Mouse (Mus musculus) lung, adult 2 months (tissue): ENCODE measurements at regions not wholly inside any gene's neighbourhood (a gene's known extent, or its start where the extent isn't known, plus 50 kb on each side); places are given as distances from the start of the nearest gene placed in this dataset.

Source experiments
- DNase-seq: peaks from one replicate; pipeline ENCODE4 v3.0.0; 2022
- H3K4me1 ChIP-seq: fragments of 200-500 bp; 2 replicates; pipeline ENCODE4 v1.6.1; 2011; ENCODE audit warnings: low read length; ENCODE audit not compliant: control insufficient read depth, insufficient read depth
- H3K4me3 ChIP-seq: fragments of 200-500 bp; replicated peaks from 2 replicates; pipeline ENCODE3; 2011; ENCODE audit warnings: low read depth, mild to moderate bottlenecking, control low read depth, low read length; ENCODE audit errors: extremely low read depth
- CTCF ChIP-seq: fragments of 200-500 bp; IDR thresholded peaks from 2 replicates; pipeline ENCODE4 v1.5.1; 2011; ENCODE audit warnings: mild to moderate bottlenecking, low read length, control low read depth; ENCODE audit not compliant: insufficient read depth
- POLR2A ChIP-seq: fragments of 200-500 bp; IDR thresholded peaks from 2 replicates; pipeline ENCODE4 v1.6.1; 2011; ENCODE audit warnings: low read depth, mild to moderate bottlenecking, control low read depth, low read length, borderline replicate concordance; ENCODE audit errors: extremely low read depth
- WGBS: fragments of 180-500 bp; shearing (Covaris S2); methylation state at CpG from one replicate; pipeline ENCODE4 v1.1.7; 2018; 5-methylcytosine and 5-hydroxymethylcytosine counted together

GRCm38 (mm10) chr3:133757756-133758420, 212.9 kb upstream of the Tet2 start:
- peaks cover 8% of the 10 kb centered on the region for H3K4me1 ChIP-seq
- H3K4me3 ChIP-seq: no peak overlapping the region
- peak; percentile 14 for DNase-seq
- TF ChIP-seq POLR2A: no peak
- TF ChIP-seq CTCF: no peak
- 14% methylated on average over 12 of the region's 12 CpGs for WGBS

GRCm38 (mm10) chr3:133758421-133758820, 213.5 kb upstream of the Tet2 start:
- WGBS: 5% methylated on average over 4 of the region's 4 CpGs
- no peak overlapping the region for H3K4me3 ChIP-seq

DNA sequence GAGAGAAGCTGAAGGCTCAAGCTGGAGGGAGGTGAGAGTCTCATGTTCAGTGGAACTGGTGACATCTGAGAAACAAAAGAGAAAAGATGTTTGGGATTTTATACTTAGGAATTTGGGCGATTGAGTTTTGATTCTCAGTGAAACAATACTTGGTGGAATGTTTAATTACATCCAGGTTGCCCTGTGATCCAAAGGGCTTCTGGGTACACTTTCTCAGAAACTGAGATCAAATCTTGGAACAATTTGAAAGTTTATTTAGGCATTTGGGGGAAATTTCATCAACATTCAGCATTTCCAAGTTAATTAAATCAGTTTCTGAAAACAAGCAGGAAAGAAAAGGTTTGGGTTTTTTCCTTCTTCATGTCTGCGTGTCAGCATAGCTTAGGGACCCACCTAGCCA, 214.7 kb upstream of the Tet2 start:
- H3K4me3 ChIP-seq: no peak overlapping the region
- WGBS: 76% methylated on average over 2 of the region's 2 CpGs

More at GRCm38 (mm10) chr3:133758421-133758820, 213.5 kb upstream of the Tet2 start:
- no peak for TF ChIP-seq POLR2A
- TF ChIP-seq CTCF: no peak
- no peak for DNase-seq
- H3K4me1 ChIP-seq: peaks cover 6% of the 10 kb centered on the region

DNA sequence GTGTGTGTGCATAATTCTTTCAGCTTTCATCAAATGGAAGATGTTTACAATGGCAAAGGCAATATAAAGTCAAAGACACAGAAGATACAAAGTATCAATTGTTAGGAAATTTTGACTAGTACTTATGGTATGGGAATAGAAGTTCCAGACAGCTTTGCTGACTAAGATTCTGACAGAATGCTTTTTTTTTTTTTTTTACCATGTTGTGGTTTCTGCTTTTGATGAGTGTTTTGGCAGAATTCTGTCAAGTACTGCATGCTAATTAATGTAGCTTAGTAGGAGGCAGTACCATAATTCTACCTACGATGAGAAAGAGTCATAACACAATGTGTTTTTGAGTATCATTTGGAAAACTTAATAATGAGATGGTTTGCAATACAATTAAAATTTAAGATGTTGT, 215.3 kb upstream of the Tet2 start:
- 85% methylated on average over 1 of the region's 1 CpGs for WGBS
- no peak for DNase-seq
- no peak overlapping the region for H3K4me3 ChIP-seq
- peaks cover 2% of the 10 kb centered on the region for H3K4me1 ChIP-seq
- no peak for TF ChIP-seq POLR2A
- TF ChIP-seq CTCF: no peak

More for the DNA sequence above, 214.7 kb upstream of the Tet2 start:
- no peak for TF ChIP-seq CTCF
- no peak for TF ChIP-seq POLR2A
- DNase-seq: no peak
- peaks cover 6% of the 10 kb centered on the region for H3K4me1 ChIP-seq

DNA sequence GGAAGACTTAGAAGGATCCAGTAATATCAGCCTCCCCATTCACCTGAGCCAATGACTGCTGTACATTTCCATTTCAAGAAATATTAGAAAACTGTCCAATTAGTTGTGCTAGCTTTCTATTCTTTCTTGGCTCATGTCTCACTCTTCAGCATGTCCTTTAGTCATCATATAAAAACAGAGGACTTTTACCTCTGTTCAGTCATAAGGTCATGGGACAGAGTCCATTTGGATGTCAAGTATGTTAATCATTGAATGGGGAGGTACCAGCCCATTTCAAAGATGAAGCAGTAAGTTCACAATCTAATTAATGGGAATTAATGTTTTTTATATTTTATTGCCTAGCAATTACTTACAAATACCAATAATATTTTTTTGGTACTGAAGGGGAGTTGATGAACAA, 218.8 kb upstream of the Tet2 start:
- Histone ChIP-seq H3K4me3 (no peak overlapping the region), H3K4me1 (no peaks in the 10 kb centered on the region)
- no peak for DNase-seq
- TF ChIP-seq CTCF: no peak
- TF ChIP-seq POLR2A: no peak

DNA sequence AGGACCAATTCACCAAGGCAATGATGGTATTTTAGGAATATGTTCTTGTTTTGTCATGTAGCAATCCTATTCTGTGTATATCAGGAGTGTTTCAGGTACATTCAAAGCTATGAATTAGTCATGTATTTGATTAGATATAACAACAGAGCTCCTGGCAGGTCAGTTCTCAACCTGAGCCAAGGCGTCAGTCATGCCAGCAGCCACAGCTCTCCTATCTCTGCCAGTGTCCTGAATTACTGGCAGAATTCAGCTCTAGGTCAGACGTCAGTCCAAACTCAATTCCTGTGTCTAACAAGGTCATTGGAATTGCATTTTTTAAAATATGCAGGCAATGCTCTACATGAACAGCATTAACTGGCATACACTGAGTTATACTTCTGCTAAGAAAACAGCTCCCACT, 228.6 kb upstream of the Tet2 start:
- 53% methylated on average over 2 of the region's 2 CpGs for WGBS
- no peak for DNase-seq
- H3K4me3 ChIP-seq: no peak overlapping the region
- H3K4me1 ChIP-seq: peaks cover 2% of the 10 kb centered on the region; the same call in 1 of the 2 replicates
- TF ChIP-seq POLR2A (no peak), CTCF (no peak)

DNA sequence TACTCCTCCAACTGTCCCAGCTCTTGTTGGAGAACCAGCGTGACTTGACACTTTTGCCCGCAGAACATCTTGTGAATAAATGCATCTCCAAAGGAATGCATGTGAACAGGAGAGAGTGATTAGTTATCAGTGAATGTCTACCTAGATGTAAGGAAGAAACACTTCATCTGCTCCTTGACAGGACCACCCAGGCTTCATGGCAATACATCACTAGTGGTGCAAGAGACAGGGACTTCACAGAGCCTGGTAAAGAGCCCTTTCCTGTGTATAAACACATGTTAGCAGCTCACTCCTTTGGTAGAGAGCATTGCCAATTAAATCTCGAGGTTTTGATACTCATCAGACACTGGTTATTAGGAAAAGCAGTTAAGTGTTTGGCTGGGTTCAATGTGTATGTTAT, 229.3 kb upstream of the Tet2 start:
- no peak overlapping the region for H3K4me3 ChIP-seq
- no peak for DNase-seq
- peaks cover 2% of the 10 kb centered on the region; the same call in 1 of the 2 replicates for H3K4me1 ChIP-seq
- 21% methylated on average over 3 of the region's 3 CpGs for WGBS
- TF ChIP-seq POLR2A (no peak), CTCF (no peak)

- H3K4me1 ChIP-seq: peaks cover 2% of the 10 kb centered on the region; the same call in 1 of the 2 replicates
- no peak for DNase-seq
- WGBS: 11% methylated on average over 4 of the region's 4 CpGs
- TF ChIP-seq POLR2A (no peak), CTCF (no peak)
- H3K4me3 ChIP-seq: no peak overlapping the region
Observed at GRCm38 (mm10) chr3:133776013-133776412, 231.1 kb upstream of the Tet2 start.

DNA sequence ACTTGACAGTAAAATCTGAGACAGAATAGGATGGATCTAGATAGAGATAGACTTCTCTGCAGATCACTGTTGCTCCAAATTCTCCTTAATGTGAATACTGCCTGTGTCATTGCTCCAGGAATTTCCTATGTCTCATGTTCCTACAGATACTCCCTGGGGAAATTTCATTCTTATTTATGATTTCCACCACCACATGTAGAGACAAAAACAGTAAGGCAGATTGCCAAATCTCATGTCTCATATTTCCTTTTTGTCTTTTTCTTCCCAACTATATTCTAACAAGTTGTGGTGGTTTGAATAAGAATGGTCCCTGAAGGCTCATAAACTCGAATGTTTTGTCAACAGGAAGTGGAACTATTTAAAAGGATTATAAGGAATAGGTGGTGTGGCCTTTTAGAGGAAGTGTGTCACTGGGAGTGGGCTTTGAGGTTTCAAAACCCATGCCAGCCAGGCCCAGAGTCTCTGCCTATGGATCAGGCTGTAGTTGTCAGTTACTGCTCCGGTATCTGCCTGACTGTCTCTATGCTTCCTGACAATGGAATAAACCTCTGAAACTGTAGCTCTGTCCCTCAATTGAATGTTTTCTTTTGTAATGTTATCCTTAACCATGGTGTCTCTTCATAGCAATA, 234.3 kb upstream of the Tet2 start:
- DNase-seq: no peak
- 72% methylated on average over 2 of the region's 2 CpGs for WGBS
- H3K4me3 ChIP-seq: no peak overlapping the region
- TF ChIP-seq CTCF (no peak), POLR2A (no peak)
- peaks cover 2% of the 10 kb centered on the region; the same call in 1 of the 2 replicates for H3K4me1 ChIP-seq

GRCm38 (mm10) chr3:133783060-133783459, 238.1 kb upstream of the Tet2 start:
- no peak for DNase-seq
- no peak for TF ChIP-seq CTCF
- H3K4me3 ChIP-seq: no peak overlapping the region
- WGBS: 61% methylated on average over 1 of the region's 1 CpGs
- H3K4me1 ChIP-seq: no peaks in the 10 kb centered on the region

DNA sequence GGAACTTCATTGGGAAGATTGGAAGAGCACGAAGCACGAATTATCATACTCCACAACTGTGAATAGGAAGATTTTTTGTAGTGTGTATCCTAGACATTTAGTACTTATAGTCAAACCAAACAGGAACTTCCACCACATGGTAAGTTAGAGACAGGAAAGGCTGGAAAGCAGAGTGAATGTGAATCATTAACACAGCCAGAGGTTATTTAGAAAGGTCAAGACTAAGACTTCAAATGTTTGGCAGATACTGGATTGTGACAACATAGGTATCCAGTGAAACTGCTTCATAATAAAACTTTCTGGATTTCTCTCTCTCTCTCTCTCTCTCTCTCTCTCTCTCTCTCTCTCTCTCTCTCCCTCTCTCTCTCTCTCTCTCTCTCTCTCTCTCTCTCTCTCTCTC, 246.4 kb upstream of the Tet2 start:
- DNase-seq: no peak
- 73% methylated on average over 2 of the region's 2 CpGs for whole genome bisulfite sequencing
- no peak overlapping the region for H3K4me3 ChIP-seq
- no peak for TF ChIP-seq CTCF
- TF ChIP-seq POLR2A: no peak
- no peaks in the 10 kb centered on the region for H3K4me1 ChIP-seq
